Mouse (Mus musculus) spleen, adult 2 months (tissue): ENCODE results near the gene 2210408I21Rik. TPM values are rescaled to one million over a fixed set of nuclear protein-coding genes. Genes with fewer than 3 reads are reported as not detected.

Source experiments
- DNase-seq, 2 experiments: peaks; one replicate each; pipeline versions ENCODE4 v3.0.0 to v3.0.0-alpha.2; 2012 to 2021; ENCODE audit warnings: low spot score in 2 of 2, low read depth in 1 of 2
- H3K27ac ChIP-seq: fragments of 200-500 bp; 2 replicates; pipeline ENCODE4 v1.5.1; 2012; ENCODE audit warnings: low read length, inconsistent platforms; ENCODE audit not compliant: insufficient read depth
- H3K27me3 ChIP-seq: fragments of 200-500 bp; 2 replicates; pipeline ENCODE4 v1.6.1; 2012; ENCODE audit warnings: mild to moderate bottlenecking, moderate library complexity, low read length, inconsistent platforms; ENCODE audit not compliant: control insufficient read depth, insufficient read depth
- H3K36me3 ChIP-seq: fragments of 200-500 bp; 2 replicates; pipeline ENCODE4 v1.6.1; 2012; ENCODE audit warnings: mild to moderate bottlenecking, low read length, inconsistent platforms; ENCODE audit not compliant: control insufficient read depth, insufficient read depth
- H3K4me1 ChIP-seq: fragments of 200-500 bp; 2 replicates; pipeline ENCODE4 v1.6.1; 2011; ENCODE audit warnings: inconsistent platforms; ENCODE audit not compliant: control insufficient read depth, insufficient read depth, insufficient read length
- H3K4me3 ChIP-seq: fragments of 200-500 bp; 2 replicates; pipeline ENCODE4 v1.5.1; 2011; ENCODE audit warnings: mild to moderate bottlenecking, inconsistent platforms; ENCODE audit not compliant: insufficient read depth, insufficient read length; ENCODE audit errors: extremely low read depth
- CTCF ChIP-seq: fragments of 200-500 bp; IDR thresholded peaks from 2 replicates; pipeline ENCODE4 v1.5.1; 2011; ENCODE audit warnings: mild to moderate bottlenecking, inconsistent platforms; ENCODE audit not compliant: insufficient read depth, insufficient read length, insufficient replicate concordance; ENCODE audit errors: extremely low read depth
- POLR2A ChIP-seq: fragments of 200-500 bp; IDR thresholded peaks from 2 replicates; pipeline ENCODE4 v1.6.1; 2011; ENCODE audit warnings: low read depth, low read length, inconsistent platforms
- WGBS: fragments of 180-500 bp; shearing (Covaris S2); methylation state at CpG from one replicate; pipeline ENCODE4 v1.1.7; 2018; 5-methylcytosine and 5-hydroxymethylcytosine counted together
- polyA plus RNA-seq: library from polyadenylated mRNA; depleted of rRNA; stranded (reverse); fragments of >200 nt; gene quantifications from 2 replicates; pipeline ENCODE4 v1.2.3, GENCODE M21; 2012

2210408I21Rik gene
- polyA plus RNA-seq, 1 experiment, result 0.14 TPM

DNA sequence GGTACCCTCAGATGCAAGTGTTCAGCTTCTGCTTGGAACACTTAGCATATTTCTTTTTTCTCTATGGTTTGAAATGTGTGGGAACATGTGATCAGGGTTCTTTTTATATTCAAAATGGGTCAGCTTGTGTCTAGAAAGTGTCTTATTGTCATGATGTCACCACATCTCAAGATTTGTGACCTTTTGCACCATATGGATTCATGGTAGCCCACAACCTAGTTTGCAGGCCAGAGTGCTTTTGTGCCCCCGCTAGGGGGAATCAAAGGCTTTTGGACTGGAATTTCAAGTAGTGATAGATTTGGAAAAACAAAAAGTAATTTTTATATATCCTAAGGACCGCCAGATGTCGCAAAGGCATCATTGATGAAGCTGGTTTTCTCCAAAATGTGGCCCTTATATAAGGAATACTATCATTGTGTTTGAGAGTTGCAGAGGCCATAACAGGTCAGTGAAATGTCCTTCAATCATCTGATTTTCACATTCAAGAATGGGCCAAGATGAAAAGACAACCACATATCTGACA, 250.2 kb downstream of the 2210408I21Rik start:
- TF ChIP-seq POLR2A (no peak), CTCF (no peak)
- H3K36me3 ChIP-seq, result no peaks in the 10 kb centered on the region
- 86% methylated on average over 3 of the region's 3 CpGs for WGBS

DNA sequence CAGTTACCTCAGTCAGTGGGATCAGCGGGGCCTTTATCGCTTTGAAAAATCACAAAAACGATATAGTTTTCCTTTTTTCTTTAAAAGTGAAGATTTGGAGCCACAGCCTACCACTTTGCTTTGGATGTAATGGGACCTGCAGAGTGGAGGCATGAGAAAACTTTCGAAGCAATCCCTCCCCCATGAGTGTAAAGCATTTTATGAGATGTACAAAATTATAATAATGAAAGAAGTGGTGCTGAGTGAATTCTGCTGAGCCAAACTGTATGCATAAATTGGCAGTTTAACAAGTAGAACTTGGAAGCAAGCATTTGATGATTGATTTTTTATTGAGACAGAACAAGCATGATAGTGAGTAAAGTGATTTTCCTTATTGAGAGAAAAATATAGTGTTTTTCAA, 250.7 kb downstream of the 2210408I21Rik start:
- TF ChIP-seq CTCF (no peak), POLR2A (no peak)
- WGBS, result 86% methylated on average over 4 of the region's 4 CpGs

More for the DNA sequence above, 250.2 kb downstream of the 2210408I21Rik start:
- Histone ChIP-seq H3K27ac (no peak overlapping the region), H3K4me3 (no peak overlapping the region), H3K27me3 (no peaks in the 10 kb centered on the region), H3K4me1 (no peaks in the 10 kb centered on the region)
- DNase-seq, result no peak

DNA sequence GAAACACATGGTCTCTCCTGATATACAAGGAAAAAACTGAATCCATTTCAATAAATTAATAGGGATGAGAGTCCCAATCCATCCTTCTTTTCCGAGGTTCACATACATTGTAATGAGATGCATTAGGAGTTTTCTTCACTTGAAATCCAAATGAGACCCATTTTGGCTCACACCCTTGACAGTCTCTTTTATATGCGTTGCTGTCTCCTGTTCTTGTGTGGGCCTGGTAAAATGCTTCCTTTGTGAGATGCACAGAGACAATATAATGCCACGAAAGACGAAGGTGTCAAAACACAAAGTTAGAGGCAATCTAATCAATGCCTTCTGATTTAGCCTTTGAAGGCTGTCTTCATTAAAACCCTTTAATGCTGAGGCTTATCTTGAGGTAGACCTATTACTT, 252.8 kb downstream of the 2210408I21Rik start:
- Histone ChIP-seq H3K36me3 (no peaks in the 10 kb centered on the region), H3K27me3 (no peaks in the 10 kb centered on the region), H3K27ac (no peak overlapping the region), H3K4me3 (no peak overlapping the region), H3K4me1 (no peaks in the 10 kb centered on the region)
- TF ChIP-seq CTCF (no peak), POLR2A (no peak)
- 83% methylated on average over 4 of the region's 4 CpGs for WGBS
- DNase-seq, result no peak

More for the DNA sequence above, 250.7 kb downstream of the 2210408I21Rik start:
- H3K36me3 ChIP-seq, result no peaks in the 10 kb centered on the region
- no peak overlapping the region for H3K27ac ChIP-seq
- H3K27me3 ChIP-seq, result no peaks in the 10 kb centered on the region
- no peak for DNase-seq
- no peaks in the 10 kb centered on the region for H3K4me1 ChIP-seq
- H3K4me3 ChIP-seq, result no peak overlapping the region

DNA sequence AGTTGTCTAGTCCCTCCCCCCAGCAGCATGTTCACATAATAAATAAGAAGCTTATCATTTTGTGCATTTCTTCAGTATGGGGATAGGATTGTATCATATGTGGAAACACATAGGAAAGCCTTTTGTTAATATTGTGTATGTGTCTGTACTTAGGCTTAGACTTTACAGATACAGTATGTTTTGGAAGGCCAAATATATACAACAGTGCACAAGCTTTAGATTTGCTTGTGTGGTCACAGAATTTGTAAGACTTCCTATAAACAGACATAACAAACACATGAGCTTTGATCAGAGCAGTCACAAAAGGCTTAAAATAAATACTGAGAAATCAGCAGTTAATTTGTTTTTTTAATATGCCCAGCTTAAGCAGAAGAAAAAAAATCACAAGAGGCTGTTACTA, 253.9 kb downstream of the 2210408I21Rik start:
- no peaks in the 10 kb centered on the region for H3K27me3 ChIP-seq
- TF ChIP-seq POLR2A (no peak), CTCF (no peak)
- no peaks in the 10 kb centered on the region for H3K36me3 ChIP-seq
- H3K4me1 ChIP-seq, result no peaks in the 10 kb centered on the region
- no peak overlapping the region for H3K27ac ChIP-seq
- H3K4me3 ChIP-seq, result no peak overlapping the region
- DNase-seq, result no peak

GRCm38 (mm10) chr13:77396374-77396773, 261.0 kb downstream of the 2210408I21Rik start:
- WGBS, result 84% methylated on average over 2 of the region's 2 CpGs
- Histone ChIP-seq H3K36me3 (no peaks in the 10 kb centered on the region), H3K4me1 (no peaks in the 10 kb centered on the region), H3K27ac (no peak overlapping the region), H3K27me3 (no peaks in the 10 kb centered on the region), H3K4me3 (no peak overlapping the region)
- DNase-seq, result no peak
- TF ChIP-seq POLR2A, result no peak
- no peak for TF ChIP-seq CTCF

- no peaks in the 10 kb centered on the region for H3K36me3 ChIP-seq
- TF ChIP-seq POLR2A (no peak), CTCF (no peak)
Measured at GRCm38 (mm10) chr13:77396981-77397380, 261.6 kb downstream of the 2210408I21Rik start.

DNA sequence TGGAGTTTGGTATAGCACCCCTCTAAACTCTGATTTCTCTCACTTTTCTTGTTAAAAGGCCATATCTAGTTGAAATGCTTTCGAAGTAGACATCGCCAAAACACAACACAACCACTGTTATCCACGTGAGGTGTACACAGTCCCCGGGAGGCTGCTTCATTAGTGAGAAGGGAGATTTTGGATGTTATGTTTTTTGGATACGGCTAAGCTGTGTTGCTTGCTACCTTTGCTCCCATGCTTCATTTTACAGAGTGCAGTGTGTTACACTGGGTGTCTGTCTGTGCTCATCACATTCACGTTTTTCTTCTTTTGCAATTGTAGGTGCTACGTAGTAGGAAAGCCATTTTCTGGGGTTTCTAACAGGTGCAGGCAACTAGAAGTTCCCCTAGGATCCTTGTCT, 262.3 kb downstream of the 2210408I21Rik start:
- H3K36me3 ChIP-seq, result no peaks in the 10 kb centered on the region
- TF ChIP-seq POLR2A, result no peak
- no peak for TF ChIP-seq CTCF
- no peaks in the 10 kb centered on the region for H3K27me3 ChIP-seq
- H3K4me3 ChIP-seq, result no peak overlapping the region
- WGBS, result 87% methylated on average over 7 of the region's 7 CpGs
- H3K27ac ChIP-seq, result no peak overlapping the region
- no peaks in the 10 kb centered on the region for H3K4me1 ChIP-seq
- DNase-seq, result no peak

More at GRCm38 (mm10) chr13:77396981-77397380, 261.6 kb downstream of the 2210408I21Rik start:
- H3K27ac ChIP-seq, result no peak overlapping the region
- no peak overlapping the region for H3K4me3 ChIP-seq
- H3K4me1 ChIP-seq, result no peaks in the 10 kb centered on the region
- H3K27me3 ChIP-seq, result no peaks in the 10 kb centered on the region
- DNase-seq, result no peak
- 90% methylated on average over 5 of the region's 5 CpGs for WGBS

- H3K36me3 ChIP-seq, result no peaks in the 10 kb centered on the region
- no peaks in the 10 kb centered on the region for H3K27me3 ChIP-seq
- 94% methylated on average over 3 of the region's 3 CpGs for WGBS
- H3K4me3 ChIP-seq, result no peak overlapping the region
- H3K4me1 ChIP-seq, result no peaks in the 10 kb centered on the region
- H3K27ac ChIP-seq, result no peak overlapping the region
- no peak for DNase-seq
- TF ChIP-seq POLR2A (no peak), CTCF (no peak)
Measured at GRCm38 (mm10) chr13:77398477-77398876, 263.1 kb downstream of the 2210408I21Rik start.
